Mouse (Mus musculus) CD4-positive, CD25-positive, alpha-beta regulatory T cell, adult 4 months (primary cell): ENCODE data around the gene Mief1. TPM values are rescaled to one million over a fixed set of nuclear protein-coding genes. Genes with fewer than 3 reads are reported as not detected.
A peak's percentile ranks its signal among the peaks of the same experiment; 100 is the strongest.

Experiments
- ATAC-seq: one replicate; pipeline ENCODE4 v1.8.0; 2017
- polyA plus RNA-seq, 2 experiments: library from polyadenylated mRNA; unstranded; fragments of 100-300 nt; shearing (Covaris generic); gene quantifications; one replicate each; pipeline ENCODE4 v1.2.1; 2017

The Mief1 gene
- polyA plus RNA-seq, result 10 to 100 TPM; 33.6 to 42.7 TPM

DNA sequence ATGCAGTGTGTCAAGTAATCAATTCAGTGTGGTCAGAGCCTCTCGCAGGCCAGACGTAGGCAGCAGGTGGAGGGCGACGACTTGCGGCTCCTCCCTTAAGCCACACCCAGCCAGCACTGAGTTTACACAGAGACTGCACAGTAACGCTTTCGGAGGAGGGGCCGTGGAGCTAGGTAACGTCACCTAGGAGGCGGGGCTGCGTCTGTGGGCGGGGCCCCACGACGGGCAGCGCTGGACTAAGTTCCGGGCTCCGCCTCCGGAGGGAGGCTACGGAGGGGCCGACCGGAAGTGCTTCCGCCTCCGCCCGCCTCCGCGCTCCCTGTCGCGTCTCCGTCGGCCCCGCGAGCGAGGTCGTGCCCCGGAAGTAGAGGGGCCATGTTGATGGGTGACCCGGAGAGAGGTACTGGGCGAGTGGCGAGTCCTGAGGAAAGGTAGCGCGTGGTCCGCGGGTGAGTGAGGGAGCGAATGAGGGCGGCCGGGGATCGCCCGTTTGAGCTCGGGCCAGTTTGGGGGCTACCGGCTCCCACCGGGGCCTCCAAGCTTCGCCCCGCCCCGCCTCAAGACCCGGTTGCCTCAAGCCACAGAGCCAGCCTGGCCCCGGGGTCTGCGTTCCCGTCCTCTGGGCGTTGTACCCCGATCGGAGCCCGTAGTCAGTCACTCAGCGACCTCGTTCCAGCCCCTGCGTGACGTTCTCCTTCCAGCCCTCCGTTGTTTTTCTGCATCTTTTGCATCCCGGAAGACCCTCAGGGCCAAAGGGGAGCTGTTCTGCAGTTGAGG is at the start of gene Mief1:
TSS of gene Mief1 (plus strand) at position 286 of the 777 bp plus-strand sequence.
- peak; percentile 98 for ATAC-seq

DNA sequence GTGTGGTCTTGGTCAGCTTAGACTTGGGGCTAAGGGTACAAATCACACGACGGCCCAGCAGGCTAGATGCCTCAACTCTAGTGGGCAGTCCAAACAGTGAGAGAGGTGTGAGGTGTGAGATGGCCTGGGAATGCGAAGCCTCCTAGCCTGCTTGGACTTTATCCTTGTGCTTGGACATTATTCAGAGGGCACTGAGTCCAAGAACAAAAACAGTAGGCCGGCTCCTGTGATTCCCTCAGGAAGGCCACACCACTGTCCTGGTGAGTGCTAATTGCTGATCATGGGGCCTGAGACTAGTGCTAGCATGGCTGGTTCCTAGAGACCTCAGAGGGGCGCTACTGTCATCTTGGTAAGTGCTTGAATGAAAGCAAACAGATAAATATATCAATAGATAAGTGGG is 44.9 kb upstream of the Mief1 start:
- ATAC-seq, result no peak

- ATAC-seq, result no peak
Measured at GRCm38 (mm10) chr15:80190075-80190474, 43.7 kb upstream of the Mief1 start.

GRCm38 (mm10) chr15:80191585-80192245 is 42.1 kb upstream of the Mief1 start:
- ATAC-seq, result peak; percentile 56

DNA sequence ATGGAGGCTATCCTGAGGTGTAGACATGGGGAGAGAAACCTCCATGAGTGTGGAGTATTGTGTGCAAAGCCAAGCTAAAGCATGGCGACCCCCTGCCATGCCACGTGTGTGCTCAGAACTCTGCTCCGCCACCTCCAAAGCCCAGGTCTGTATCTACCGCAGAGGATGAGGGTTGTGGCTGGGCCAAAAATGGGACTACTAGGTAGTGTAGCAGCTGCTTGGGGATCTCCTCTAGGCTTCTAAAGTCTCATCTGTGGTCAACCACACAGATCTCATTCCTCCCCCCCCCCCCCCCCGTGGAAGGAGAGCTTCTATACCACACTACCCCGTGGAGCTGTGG is 41.6 kb upstream of the Mief1 start:
- peak; percentile 80 for ATAC-seq

DNA sequence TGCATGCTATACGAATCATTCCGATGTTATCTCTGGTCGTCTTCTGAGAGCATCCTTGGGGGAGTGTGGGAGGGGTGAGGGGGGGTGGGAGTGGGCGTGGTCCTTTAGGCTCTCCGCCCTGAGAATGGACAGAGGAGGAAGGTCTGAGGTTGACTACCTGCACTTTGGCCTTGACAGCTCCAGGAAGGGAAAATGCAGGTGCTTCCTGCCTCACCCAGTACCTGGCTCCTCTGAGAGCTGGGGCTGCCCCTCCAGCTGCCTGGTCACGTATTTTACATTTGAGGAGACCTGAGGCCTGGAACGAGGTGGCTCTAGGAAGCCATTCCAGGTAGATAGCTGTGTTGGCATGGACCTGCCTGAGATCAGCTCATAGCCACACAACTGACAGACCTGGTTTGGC is 41.0 kb upstream of the Mief1 start:
- ATAC-seq, result peak; percentile 49

DNA sequence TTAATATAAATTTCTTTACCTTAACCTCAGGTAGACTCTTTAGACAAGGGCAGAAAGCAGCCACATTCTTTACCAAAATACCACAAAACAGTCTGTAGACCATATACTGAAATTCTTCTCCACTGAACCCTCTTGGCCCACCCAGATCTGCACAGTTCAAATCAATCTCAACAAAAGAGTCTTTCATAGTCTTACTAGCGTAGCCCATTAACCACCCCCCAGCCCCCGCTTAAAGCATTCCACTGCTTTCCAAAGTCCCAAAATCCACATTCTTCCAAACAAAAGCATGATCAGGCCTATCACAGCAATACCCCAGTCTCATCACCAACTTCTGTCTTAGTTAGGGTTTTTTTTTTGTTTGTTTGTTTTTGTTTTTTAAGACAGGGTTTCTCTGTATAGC is 34.3 kb upstream of the Mief1 start:
- ATAC-seq, result no peak

DNA sequence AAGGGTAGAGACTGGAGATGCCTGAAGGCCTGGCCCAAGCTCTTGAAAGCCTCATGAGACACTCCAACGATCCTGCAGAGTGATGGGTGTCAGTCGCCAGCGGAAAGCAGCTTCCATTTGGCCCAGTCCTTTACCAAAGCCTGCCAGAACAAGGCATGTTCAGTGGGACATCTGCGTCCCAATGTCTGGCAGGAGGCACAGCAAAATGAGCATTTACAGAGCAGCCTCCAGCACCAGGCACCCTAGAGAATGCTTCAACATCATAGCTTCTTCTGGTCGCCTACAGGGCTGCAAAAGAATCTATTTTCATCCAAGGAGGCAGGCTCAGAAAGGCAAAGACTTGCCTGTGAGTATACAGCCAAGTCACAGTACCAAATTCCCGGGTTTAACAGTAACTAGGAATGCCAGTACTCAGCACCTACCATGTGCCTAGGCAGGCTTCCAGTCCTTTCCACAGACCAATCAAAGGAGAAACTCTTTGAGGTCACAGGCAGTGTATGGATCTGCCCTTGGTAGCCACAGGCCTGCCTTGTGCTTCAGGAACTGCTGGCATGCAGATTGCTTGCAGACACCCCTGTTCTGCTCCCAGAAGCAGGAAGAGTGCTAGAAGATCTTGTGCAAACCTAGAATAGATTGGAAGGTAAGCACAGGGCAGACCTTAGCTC is 31.6 kb upstream of the Mief1 start:
- ATAC-seq, result no peak

GRCm38 (mm10) chr15:80203406-80203805 is 30.4 kb upstream of the Mief1 start:
- ATAC-seq, result no peak

- ATAC-seq, result no peak
Measured at GRCm38 (mm10) chr15:80206057-80206565, 27.7 kb upstream of the Mief1 start.

- no peak for ATAC-seq
Measured at GRCm38 (mm10) chr15:80208446-80208845, 25.4 kb upstream of the Mief1 start.

GRCm38 (mm10) chr15:80213688-80214087 is 20.1 kb upstream of the Mief1 start:
- ATAC-seq, result no peak

- ATAC-seq, result no peak
Measured at GRCm38 (mm10) chr15:80215716-80216479, 17.9 kb upstream of the Mief1 start.

- no peak for ATAC-seq
Measured at GRCm38 (mm10) chr15:80216480-80216820, 17.4 kb upstream of the Mief1 start.

GRCm38 (mm10) chr15:80217476-80217875 is 16.3 kb upstream of the Mief1 start:
- ATAC-seq, result no peak

- ATAC-seq, result peak; percentile 86
Measured at GRCm38 (mm10) chr15:80219211-80219610, 14.6 kb upstream of the Mief1 start.

- ATAC-seq, result no peak
Measured at GRCm38 (mm10) chr15:80219705-80220657, 13.8 kb upstream of the Mief1 start.

GRCm38 (mm10) chr15:80221031-80221430 is 12.8 kb upstream of the Mief1 start:
- peak; percentile 7 for ATAC-seq

GRCm38 (mm10) chr15:80223751-80224150 is 10.1 kb upstream of the Mief1 start:
- ATAC-seq, result no peak

- ATAC-seq, result peak; percentile 80
Measured at GRCm38 (mm10) chr15:80225208-80225607, 8.6 kb upstream of the Mief1 start.

DNA sequence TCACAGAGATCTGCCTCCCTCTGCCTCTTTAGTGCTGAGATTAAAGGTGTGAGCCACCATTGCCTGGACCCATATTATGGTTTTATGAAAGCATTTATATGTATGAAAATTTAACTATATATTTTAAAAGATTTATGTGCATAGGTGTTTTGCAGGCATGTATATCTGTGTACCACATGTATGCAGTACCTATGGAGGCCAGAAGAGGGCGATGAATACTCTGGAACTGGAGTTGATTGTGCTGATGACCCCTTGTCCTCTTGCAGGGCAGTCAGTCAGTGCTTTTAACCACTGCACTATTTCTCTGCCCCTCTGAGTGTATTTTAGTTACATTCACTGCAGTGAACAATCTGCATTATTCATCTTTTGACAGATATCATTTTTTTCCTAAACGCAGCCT is 8.0 kb upstream of the Mief1 start:
- ATAC-seq, result no peak
